Mouse (Mus musculus): ENCODE measurements around the gene Il2rb. TPM values are rescaled to one million over a fixed set of nuclear protein-coding genes. Genes with fewer than 3 reads are reported as not detected.
A peak's percentile ranks its signal among the peaks of the same experiment; 100 is the strongest.

Gene Il2rb
- total RNA-seq, 1 experiment = 0.62 TPM

- Histone ChIP-seq H3K9ac (ENCODE audit: insufficient read depth, low read depth, low read length, poor library complexity, severe bottlenecking) (no peak overlapping the region), H3K9me3 (ENCODE audit: control insufficient read depth, insufficient read depth, low read depth, low read length) (no peaks in the 10 kb centered on the region), H3K36me3 (ENCODE audit: control insufficient read depth, insufficient read depth, low read length, poor library complexity, severe bottlenecking) (peaks cover 8% of the 10 kb centered on the region; the same call in 1 of the 2 replicates), H3K4me1 (ENCODE audit: control insufficient read depth in 2 of 2, insufficient read depth in 2 of 2, low read length in 2 of 2, poor library complexity in 1 of 2) (peaks cover 0 to 18% of the 10 kb centered on the region in 2 experiments; a peak in 2 of 4 replicates), H3K4me3 (ENCODE audit: insufficient read depth in 1 of 2, low read depth in 1 of 2, low read length in 2 of 2, poor library complexity in 1 of 2, severe bottlenecking in 1 of 2) (no peak overlapping the region; a peak in 1 of 4 replicates), H3K27ac (ENCODE audit: insufficient read depth, low read depth, low read length, poor library complexity, severe bottlenecking) (no peak overlapping the region)
- no peak for DNase-seq (ENCODE audit: low read depth, low spot score)
- TF ChIP-seq HCFC1 (IDR thresholded peaks at IDR 0.05; ENCODE audit: borderline replicate concordance, insufficient read depth, low read length) = no peak
- TF ChIP-seq CHD2 (IDR thresholded peaks at IDR 0.05; ENCODE audit: low read depth, low read length) = no peak
- no peak for TF ChIP-seq ZNF384 (IDR thresholded peaks at IDR 0.05; ENCODE audit: low read depth, low read length)
- no peak for TF ChIP-seq ZC3H11A (IDR thresholded peaks at IDR 0.05; ENCODE audit: borderline replicate concordance, low read depth, low read length)
- no peak for TF ChIP-seq MAFK (IDR thresholded peaks at IDR 0.05; ENCODE audit: insufficient read depth, low read depth, low read length)
- in situ Hi-C loops (cut with MboI; ENCODE audit: low sequenced_read_pairs in 2 of 2, unreplicated experiment in 2 of 2) = no loop called here
Measured at GRCm38 (mm10) chr15:78438973-78439372, 56.1 kb downstream of the Il2rb start.

GRCm38 (mm10) chr15:78438505-78438904 lies 56.6 kb downstream of the Il2rb start:
- Histone ChIP-seq H3K36me3 (ENCODE audit: control insufficient read depth, insufficient read depth, low read length, poor library complexity, severe bottlenecking) (peaks cover 13% of the 10 kb centered on the region; the same call in 1 of the 2 replicates), H3K27ac (ENCODE audit: insufficient read depth, low read depth, low read length, poor library complexity, severe bottlenecking) (no peak overlapping the region), H3K9ac (ENCODE audit: insufficient read depth, low read depth, low read length, poor library complexity, severe bottlenecking) (no peak overlapping the region), H3K4me1 (ENCODE audit: control insufficient read depth in 2 of 2, insufficient read depth in 2 of 2, low read length in 2 of 2, poor library complexity in 1 of 2) (peaks cover 0 to 18% of the 10 kb centered on the region in 2 experiments; a peak in 2 of 4 replicates), H3K4me3 (ENCODE audit: insufficient read depth in 1 of 2, low read depth in 1 of 2, low read length in 2 of 2, poor library complexity in 1 of 2, severe bottlenecking in 1 of 2) (no peak overlapping the region), H3K9me3 (ENCODE audit: control insufficient read depth, insufficient read depth, low read depth, low read length) (no peaks in the 10 kb centered on the region)
- in situ Hi-C loops (cut with MboI; ENCODE audit: low sequenced_read_pairs in 2 of 2, unreplicated experiment in 2 of 2) = no loop called here
- no peak for DNase-seq (ENCODE audit: low read depth, low spot score)
- no peak for TF ChIP-seq ZC3H11A (IDR thresholded peaks at IDR 0.05; ENCODE audit: borderline replicate concordance, low read depth, low read length)
- no peak for TF ChIP-seq HCFC1 (IDR thresholded peaks at IDR 0.05; ENCODE audit: borderline replicate concordance, insufficient read depth, low read length)
- no peak for TF ChIP-seq CHD2 (IDR thresholded peaks at IDR 0.05; ENCODE audit: low read depth, low read length)
- no peak for TF ChIP-seq ZNF384 (IDR thresholded peaks at IDR 0.05; ENCODE audit: low read depth, low read length)
- TF ChIP-seq MAFK (IDR thresholded peaks at IDR 0.05; ENCODE audit: insufficient read depth, low read depth, low read length) = no peak

GRCm38 (mm10) chr15:78438018-78438394 lies 57.1 kb downstream of the Il2rb start:
- Histone ChIP-seq H3K4me3 (ENCODE audit: insufficient read depth in 1 of 2, low read depth in 1 of 2, low read length in 2 of 2, poor library complexity in 1 of 2, severe bottlenecking in 1 of 2) (no peak overlapping the region), H3K4me1 (ENCODE audit: control insufficient read depth in 2 of 2, insufficient read depth in 2 of 2, low read length in 2 of 2, poor library complexity in 1 of 2) (peaks cover 0 to 18% of the 10 kb centered on the region in 2 experiments; a peak in 2 of 4 replicates), H3K9me3 (ENCODE audit: control insufficient read depth, insufficient read depth, low read depth, low read length) (no peaks in the 10 kb centered on the region), H3K27ac (ENCODE audit: insufficient read depth, low read depth, low read length, poor library complexity, severe bottlenecking) (no peak overlapping the region), H3K9ac (ENCODE audit: insufficient read depth, low read depth, low read length, poor library complexity, severe bottlenecking) (no peak overlapping the region), H3K36me3 (ENCODE audit: control insufficient read depth, insufficient read depth, low read length, poor library complexity, severe bottlenecking) (peaks cover 13% of the 10 kb centered on the region; the same call in 1 of the 2 replicates)
- TF ChIP-seq HCFC1 (IDR thresholded peaks at IDR 0.05; ENCODE audit: borderline replicate concordance, insufficient read depth, low read length) = no peak
- no peak for TF ChIP-seq ZNF384 (IDR thresholded peaks at IDR 0.05; ENCODE audit: low read depth, low read length)
- TF ChIP-seq MAFK (IDR thresholded peaks at IDR 0.05; ENCODE audit: insufficient read depth, low read depth, low read length) = no peak
- no peak for TF ChIP-seq ZC3H11A (IDR thresholded peaks at IDR 0.05; ENCODE audit: borderline replicate concordance, low read depth, low read length)
- in situ Hi-C loops (cut with MboI; ENCODE audit: low sequenced_read_pairs in 2 of 2, unreplicated experiment in 2 of 2) = no loop called here
- DNase-seq (ENCODE audit: low read depth, low spot score) = no peak

- H3K9ac ChIP-seq (ENCODE audit: insufficient read depth, low read depth, low read length, poor library complexity, severe bottlenecking) = no peak overlapping the region; the same call in 1 of the 2 replicates
- peaks cover 0 to 18% of the 10 kb centered on the region in 2 experiments; a peak in 2 of 4 replicates for H3K4me1 ChIP-seq (ENCODE audit: control insufficient read depth in 2 of 2, insufficient read depth in 2 of 2, low read length in 2 of 2, poor library complexity in 1 of 2)
- peaks cover 13% of the 10 kb centered on the region; the same call in 1 of the 2 replicates for H3K36me3 ChIP-seq (ENCODE audit: control insufficient read depth, insufficient read depth, low read length, poor library complexity, severe bottlenecking)
- no peak for DNase-seq (ENCODE audit: low read depth, low spot score)
- peak overlapping the region; percentile 28 to 44; a peak in 3 of 4 replicates for H3K4me3 ChIP-seq (ENCODE audit: insufficient read depth in 1 of 2, low read depth in 1 of 2, low read length in 2 of 2, poor library complexity in 1 of 2, severe bottlenecking in 1 of 2)
- H3K27ac ChIP-seq (ENCODE audit: insufficient read depth, low read depth, low read length, poor library complexity, severe bottlenecking) = no peak overlapping the region
- in situ Hi-C loops (cut with MboI; ENCODE audit: low sequenced_read_pairs in 2 of 2, unreplicated experiment in 2 of 2) = no loop called here
- TF ChIP-seq CHD2 (IDR thresholded peaks at IDR 0.05; ENCODE audit: low read depth, low read length) (no peak), MAFK (IDR thresholded peaks at IDR 0.05; ENCODE audit: insufficient read depth, low read depth, low read length) (no peak), HCFC1 (IDR thresholded peaks at IDR 0.05; ENCODE audit: borderline replicate concordance, insufficient read depth, low read length) (no peak), ZNF384 (IDR thresholded peaks at IDR 0.05; ENCODE audit: low read depth, low read length) (no peak), ZC3H11A (IDR thresholded peaks at IDR 0.05; ENCODE audit: borderline replicate concordance, low read depth, low read length) (no peak)
- no peaks in the 10 kb centered on the region for H3K9me3 ChIP-seq (ENCODE audit: control insufficient read depth, insufficient read depth, low read depth, low read length)
Measured at GRCm38 (mm10) chr15:78437237-78438017, 57.6 kb downstream of the Il2rb start.

Measured in ES-E14 (cell line).